Mouse (Mus musculus): ENCODE data around the gene Ptpn18. TPM values are rescaled to one million over a fixed set of nuclear protein-coding genes. Genes with fewer than 3 reads are reported as not detected.
A peak's percentile ranks its signal among the peaks of the same experiment; 100 is the strongest.

Gene Ptpn18
- total RNA-seq, 1 experiment = 4.0 TPM

DNA sequence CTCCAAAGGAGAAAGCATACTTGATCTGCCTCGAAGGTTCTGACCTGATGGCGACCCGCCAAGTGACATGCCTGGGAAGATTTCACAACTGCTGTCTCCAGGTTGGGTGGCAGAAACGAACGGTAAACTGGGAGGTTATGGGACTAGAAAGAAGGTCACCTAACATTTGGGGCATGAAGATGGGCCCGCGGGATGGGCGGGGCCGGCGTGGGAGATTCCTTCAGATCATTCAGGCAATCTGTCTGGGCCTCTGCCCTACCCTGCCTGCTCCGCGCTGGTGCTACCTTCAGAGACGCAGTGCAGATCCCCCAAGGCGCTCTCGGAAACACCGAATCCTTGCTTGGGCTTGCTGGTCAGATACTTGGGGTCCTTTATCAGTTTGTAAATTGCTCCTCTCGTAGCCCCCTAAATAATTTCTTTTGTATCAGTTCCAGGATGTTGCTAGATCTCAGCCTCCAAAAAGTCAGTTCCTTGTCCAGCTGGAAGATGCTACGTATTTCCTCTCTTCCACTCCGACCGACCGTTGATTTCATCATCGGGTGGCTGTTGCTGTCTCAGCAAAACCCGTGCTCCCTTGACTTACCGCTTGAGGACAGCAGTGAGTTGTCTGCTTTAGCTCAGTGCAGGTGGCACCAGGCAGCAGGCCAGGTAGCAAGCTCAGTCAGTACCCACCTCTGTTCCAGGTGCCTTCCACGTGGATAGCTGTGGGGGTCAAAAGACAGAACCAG is 26.1 kb downstream of the Ptpn18 start:
- H3K9me3 ChIP-seq (ENCODE audit: control insufficient read depth, insufficient read depth, low read depth, low read length) = no peaks in the 10 kb centered on the region
- H3K4me3 ChIP-seq (ENCODE audit: insufficient read depth in 1 of 2, low read depth in 1 of 2, low read length in 2 of 2, poor library complexity in 1 of 2, severe bottlenecking in 1 of 2) = peak overlapping the region; percentile 19 to 23
- H3K27ac ChIP-seq (ENCODE audit: insufficient read depth, low read depth, low read length, poor library complexity, severe bottlenecking) = no peak overlapping the region
- in situ Hi-C loops (cut with MboI; ENCODE audit: low sequenced_read_pairs in 2 of 2, unreplicated experiment in 2 of 2) = no loop called here
- peaks cover 0 to 2% of the 10 kb centered on the region in 2 experiments; a peak in 1 of 4 replicates for H3K4me1 ChIP-seq (ENCODE audit: control insufficient read depth in 2 of 2, insufficient read depth in 2 of 2, low read length in 2 of 2, poor library complexity in 1 of 2)
- H3K9ac ChIP-seq (ENCODE audit: insufficient read depth, low read depth, low read length, poor library complexity, severe bottlenecking) = no peak overlapping the region
- TF ChIP-seq MAFK (IDR thresholded peaks at IDR 0.05; ENCODE audit: insufficient read depth, low read depth, low read length) (0 out of 2 replicates have a peak, but pooled peaks have one; percentile 19), HCFC1 (IDR thresholded peaks at IDR 0.05; ENCODE audit: borderline replicate concordance, insufficient read depth, low read length) (no peak)
- DNase-seq (ENCODE audit: low read depth, low spot score) = no peak
- no peaks in the 10 kb centered on the region for H3K36me3 ChIP-seq (ENCODE audit: control insufficient read depth, insufficient read depth, low read length, poor library complexity, severe bottlenecking)

DNA sequence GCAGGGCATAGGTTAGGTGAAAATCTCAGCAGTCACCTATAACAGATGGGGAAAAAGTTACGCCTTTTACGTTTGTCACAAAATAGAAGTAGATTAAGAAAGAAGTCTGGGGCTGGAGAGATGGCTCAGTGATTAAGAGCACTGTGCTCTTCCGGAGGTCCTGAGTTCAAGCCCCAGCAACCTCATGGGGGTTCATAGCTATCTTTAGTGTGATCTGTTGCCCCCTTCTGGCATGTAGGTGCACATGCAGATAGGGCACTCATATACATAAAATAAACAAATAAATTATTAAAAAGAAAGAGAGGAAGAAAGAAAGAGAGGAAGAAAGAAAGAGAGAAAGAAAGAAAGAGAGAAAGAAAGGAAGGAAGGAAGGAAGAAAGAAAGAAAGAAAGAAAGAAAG is 27.8 kb downstream of the Ptpn18 start:
- H3K9ac ChIP-seq (ENCODE audit: insufficient read depth, low read depth, low read length, poor library complexity, severe bottlenecking) = no peak overlapping the region
- H3K36me3 ChIP-seq (ENCODE audit: control insufficient read depth, insufficient read depth, low read length, poor library complexity, severe bottlenecking) = no peaks in the 10 kb centered on the region
- DNase-seq (ENCODE audit: low read depth, low spot score) = no peak
- TF ChIP-seq CHD2 (IDR thresholded peaks at IDR 0.05; ENCODE audit: low read depth, low read length) = no peak
- no peak for TF ChIP-seq HCFC1 (IDR thresholded peaks at IDR 0.05; ENCODE audit: borderline replicate concordance, insufficient read depth, low read length)
- no peak for TF ChIP-seq ZNF384 (IDR thresholded peaks at IDR 0.05; ENCODE audit: low read depth, low read length)
- TF ChIP-seq MAFK (IDR thresholded peaks at IDR 0.05; ENCODE audit: insufficient read depth, low read depth, low read length) = no peak
- TF ChIP-seq ZC3H11A (IDR thresholded peaks at IDR 0.05; ENCODE audit: borderline replicate concordance, low read depth, low read length) = no peak
- no peak overlapping the region for H3K4me3 ChIP-seq (ENCODE audit: insufficient read depth in 1 of 2, low read depth in 1 of 2, low read length in 2 of 2, poor library complexity in 1 of 2, severe bottlenecking in 1 of 2)
- in situ Hi-C loops (cut with MboI; ENCODE audit: low sequenced_read_pairs in 2 of 2, unreplicated experiment in 2 of 2) = no loop called here
- no peaks in the 10 kb centered on the region for H3K9me3 ChIP-seq (ENCODE audit: control insufficient read depth, insufficient read depth, low read depth, low read length)
- peaks cover 0 to 2% of the 10 kb centered on the region in 2 experiments; a peak in 1 of 4 replicates for H3K4me1 ChIP-seq (ENCODE audit: control insufficient read depth in 2 of 2, insufficient read depth in 2 of 2, low read length in 2 of 2, poor library complexity in 1 of 2)
- H3K27ac ChIP-seq (ENCODE audit: insufficient read depth, low read depth, low read length, poor library complexity, severe bottlenecking) = no peak overlapping the region

DNA sequence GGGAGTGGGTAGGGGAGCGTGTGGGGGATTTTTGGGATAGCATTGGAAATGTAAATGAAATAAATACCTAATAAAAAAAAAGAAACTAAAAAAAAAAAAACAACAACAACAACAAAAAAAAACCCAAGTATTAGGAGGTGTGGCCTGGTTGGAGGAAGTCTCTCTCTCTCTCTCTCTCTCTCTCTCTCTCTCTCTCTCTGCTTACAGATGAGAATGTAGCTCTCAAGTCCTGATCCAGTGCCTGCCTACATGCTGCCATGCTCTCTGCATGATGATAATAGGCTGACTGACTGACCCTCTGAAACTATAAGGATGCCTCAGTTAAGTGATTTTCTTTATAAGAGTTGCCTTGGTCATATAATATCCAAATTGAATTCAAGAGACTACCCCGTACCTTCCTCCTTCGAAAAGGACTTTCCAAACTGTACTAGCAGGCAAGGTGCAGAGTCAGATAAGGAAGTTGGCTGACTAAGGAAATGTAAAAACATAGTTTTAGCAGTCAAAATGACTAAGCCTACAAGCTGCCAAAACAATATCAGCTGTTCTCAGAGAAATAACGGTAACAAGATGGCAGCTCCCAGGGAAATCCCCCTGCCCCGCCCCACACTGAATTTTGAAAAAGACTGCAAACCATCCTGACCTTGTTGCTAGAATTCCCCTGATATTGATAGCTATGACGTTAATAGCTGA is 30.4 kb downstream of the Ptpn18 start:
- Histone ChIP-seq H3K27ac (ENCODE audit: insufficient read depth, low read depth, low read length, poor library complexity, severe bottlenecking) (no peak overlapping the region), H3K4me3 (ENCODE audit: insufficient read depth in 1 of 2, low read depth in 1 of 2, low read length in 2 of 2, poor library complexity in 1 of 2, severe bottlenecking in 1 of 2) (no peak overlapping the region), H3K4me1 (ENCODE audit: control insufficient read depth in 2 of 2, insufficient read depth in 2 of 2, low read length in 2 of 2, poor library complexity in 1 of 2) (peaks cover 0 to 2% of the 10 kb centered on the region in 2 experiments; a peak in 1 of 4 replicates), H3K9me3 (ENCODE audit: control insufficient read depth, insufficient read depth, low read depth, low read length) (no peaks in the 10 kb centered on the region), H3K9ac (ENCODE audit: insufficient read depth, low read depth, low read length, poor library complexity, severe bottlenecking) (no peak overlapping the region), H3K36me3 (ENCODE audit: control insufficient read depth, insufficient read depth, low read length, poor library complexity, severe bottlenecking) (no peaks in the 10 kb centered on the region)
- DNase-seq (ENCODE audit: low read depth, low spot score) = no peak
- in situ Hi-C loops (cut with MboI; ENCODE audit: low sequenced_read_pairs in 2 of 2, unreplicated experiment in 2 of 2) = no loop called here
- no peak for TF ChIP-seq ZC3H11A (IDR thresholded peaks at IDR 0.05; ENCODE audit: borderline replicate concordance, low read depth, low read length)
- TF ChIP-seq HCFC1 (IDR thresholded peaks at IDR 0.05; ENCODE audit: borderline replicate concordance, insufficient read depth, low read length) = no peak
- no peak for TF ChIP-seq ZNF384 (IDR thresholded peaks at IDR 0.05; ENCODE audit: low read depth, low read length)
- TF ChIP-seq CHD2 (IDR thresholded peaks at IDR 0.05; ENCODE audit: low read depth, low read length) = no peak
- TF ChIP-seq MAFK (IDR thresholded peaks at IDR 0.05; ENCODE audit: insufficient read depth, low read depth, low read length) = no peak

GRCm38 (mm10) chr1:34491480-34491879 is 31.9 kb downstream of the Ptpn18 start:
- Histone ChIP-seq H3K27ac (ENCODE audit: insufficient read depth, low read depth, low read length, poor library complexity, severe bottlenecking) (no peak overlapping the region), H3K9ac (ENCODE audit: insufficient read depth, low read depth, low read length, poor library complexity, severe bottlenecking) (no peak overlapping the region), H3K9me3 (ENCODE audit: control insufficient read depth, insufficient read depth, low read depth, low read length) (no peaks in the 10 kb centered on the region), H3K4me1 (ENCODE audit: control insufficient read depth in 2 of 2, insufficient read depth in 2 of 2, low read length in 2 of 2, poor library complexity in 1 of 2) (no peaks in the 10 kb centered on the region), H3K4me3 (ENCODE audit: insufficient read depth in 1 of 2, low read depth in 1 of 2, low read length in 2 of 2, poor library complexity in 1 of 2, severe bottlenecking in 1 of 2) (no peak overlapping the region), H3K36me3 (ENCODE audit: control insufficient read depth, insufficient read depth, low read length, poor library complexity, severe bottlenecking) (no peaks in the 10 kb centered on the region)
- in situ Hi-C loops (cut with MboI; ENCODE audit: low sequenced_read_pairs in 2 of 2, unreplicated experiment in 2 of 2) = no loop called here
- no peak for DNase-seq (ENCODE audit: low read depth, low spot score)
- TF ChIP-seq ZC3H11A (IDR thresholded peaks at IDR 0.05; ENCODE audit: borderline replicate concordance, low read depth, low read length) (no peak), ZNF384 (IDR thresholded peaks at IDR 0.05; ENCODE audit: low read depth, low read length) (no peak), CHD2 (IDR thresholded peaks at IDR 0.05; ENCODE audit: low read depth, low read length) (no peak), HCFC1 (IDR thresholded peaks at IDR 0.05; ENCODE audit: borderline replicate concordance, insufficient read depth, low read length) (no peak), MAFK (IDR thresholded peaks at IDR 0.05; ENCODE audit: insufficient read depth, low read depth, low read length) (no peak)

Data from ES-E14 (cell line).